Mouse (Mus musculus) common myeloid progenitor, adult 5-6 weeks (primary cell): ENCODE measurements around the gene Rtn4r. TPM values are rescaled to one million over a fixed set of nuclear protein-coding genes. Genes with fewer than 3 reads are reported as not detected.
"Not testable (repeated sequence)": the region's sequence is repeated elsewhere in the genome, so short reads cannot be mapped to it uniquely, and the experiment has no call there.

Experiments
- ATAC-seq: replicated peaks from 2 replicates; pipeline ENCODE4 v1.8.0; 2016; ENCODE audit warnings: low read depth, mild to moderate bottlenecking, moderate TSS enrichment, inconsistent platforms; ENCODE audit not compliant: poor library complexity, severe bottlenecking
- total RNA-seq: library from RNA; stranded (forward); fragments of 200-1000, 187-1606 nt; gene quantifications from 2 replicates; pipeline ENCODE4 v1.2.3, GENCODE M21; 2017

Rtn4r gene
- total RNA-seq, 1 experiment from 2014 or later, result 2.6 TPM

DNA sequence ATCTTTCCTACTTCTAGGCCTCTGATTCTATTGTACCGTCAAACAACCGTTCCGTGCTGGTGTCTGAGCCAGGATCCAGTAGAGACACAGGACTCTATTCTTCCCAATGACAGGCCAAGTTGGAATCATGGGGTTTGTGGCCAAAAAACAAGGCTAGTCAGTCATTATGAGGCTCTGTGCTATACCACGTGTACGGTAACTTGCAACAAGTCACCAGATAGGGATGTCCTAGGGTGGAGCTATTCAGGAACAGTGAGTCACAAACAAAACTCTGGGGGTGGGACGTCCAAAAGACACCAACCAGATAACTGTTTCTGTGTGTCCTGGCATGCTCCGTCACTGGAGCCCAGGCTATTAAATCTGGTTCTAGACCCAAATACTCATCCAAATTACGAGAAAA lies 55.3 kb downstream of the Rtn4r start:
- ATAC-seq, result no peak

DNA sequence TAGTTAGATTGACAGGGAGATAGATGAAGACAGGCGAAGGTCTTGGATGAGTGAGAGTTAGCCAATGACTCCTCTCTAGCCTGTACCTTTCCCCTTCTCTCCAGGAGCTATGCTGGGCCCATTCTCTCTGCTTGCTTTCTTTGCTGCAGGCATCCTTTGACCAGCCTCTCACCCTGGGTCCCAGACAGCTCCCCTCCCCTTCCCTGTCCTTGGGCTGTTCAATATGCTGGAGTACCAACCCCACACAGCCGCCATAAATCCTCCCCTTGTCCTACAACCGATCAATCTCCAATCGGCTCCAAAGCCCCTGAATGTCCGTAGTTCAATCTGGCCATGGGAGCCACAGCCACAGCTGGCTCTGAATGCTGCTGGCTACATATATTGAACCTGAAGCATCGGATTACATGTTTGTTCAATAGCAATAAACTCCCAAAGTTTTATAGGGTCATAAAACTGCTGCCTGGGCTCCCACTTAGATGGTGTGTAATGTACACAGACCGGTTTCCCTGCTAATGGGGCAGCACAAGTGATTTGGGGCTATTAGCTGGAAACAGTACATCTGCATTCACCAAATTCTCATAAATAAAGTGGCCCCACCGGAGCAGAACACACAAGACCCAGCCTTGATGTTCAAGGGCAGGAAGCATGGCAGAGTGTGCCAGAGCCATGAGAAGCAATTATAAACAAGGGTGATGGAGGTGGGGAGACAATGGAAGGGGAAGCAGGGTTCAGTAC lies 58.4 kb downstream of the Rtn4r start:
- ATAC-seq, result no peak

DNA sequence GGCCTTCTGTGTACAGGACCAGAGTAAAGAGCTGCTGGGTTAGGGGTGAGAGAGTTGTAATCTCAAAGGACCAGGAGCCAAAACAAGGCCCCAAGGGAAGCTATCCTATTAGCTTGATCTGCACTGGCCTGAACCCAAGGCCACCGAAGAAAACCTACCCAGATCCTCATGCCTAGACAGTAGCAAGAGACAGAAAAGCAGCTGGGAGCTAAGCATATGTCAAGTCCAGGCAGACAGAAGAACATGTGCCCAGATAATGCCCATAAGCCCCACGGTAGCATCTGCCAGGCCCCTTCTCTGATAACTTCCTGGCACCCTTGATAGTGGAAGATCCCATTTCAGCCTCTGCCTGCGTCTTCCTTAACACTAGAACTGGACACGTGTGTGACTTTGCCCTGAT lies 59.4 kb downstream of the Rtn4r start:
- ATAC-seq, result no peak

DNA sequence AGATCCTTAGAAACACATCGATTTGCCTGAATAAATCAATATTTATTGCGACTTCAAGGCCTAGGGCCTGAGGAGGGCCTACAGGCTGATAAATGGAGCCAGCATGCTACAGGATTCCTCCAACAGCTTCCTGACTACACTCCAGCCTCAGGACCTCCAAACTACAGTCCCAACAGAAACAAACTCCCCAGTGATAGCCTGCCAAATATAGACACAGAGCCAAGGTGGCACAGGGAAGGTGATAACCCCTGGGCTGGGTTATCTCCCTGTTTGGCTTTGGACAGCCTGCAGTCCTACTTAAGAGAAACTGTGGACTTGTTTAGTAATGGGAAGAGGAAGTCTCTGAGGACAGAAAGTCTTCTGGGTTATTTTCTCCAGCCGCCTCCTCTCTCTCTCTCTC lies 59.8 kb downstream of the Rtn4r start:
- no peak for ATAC-seq

DNA sequence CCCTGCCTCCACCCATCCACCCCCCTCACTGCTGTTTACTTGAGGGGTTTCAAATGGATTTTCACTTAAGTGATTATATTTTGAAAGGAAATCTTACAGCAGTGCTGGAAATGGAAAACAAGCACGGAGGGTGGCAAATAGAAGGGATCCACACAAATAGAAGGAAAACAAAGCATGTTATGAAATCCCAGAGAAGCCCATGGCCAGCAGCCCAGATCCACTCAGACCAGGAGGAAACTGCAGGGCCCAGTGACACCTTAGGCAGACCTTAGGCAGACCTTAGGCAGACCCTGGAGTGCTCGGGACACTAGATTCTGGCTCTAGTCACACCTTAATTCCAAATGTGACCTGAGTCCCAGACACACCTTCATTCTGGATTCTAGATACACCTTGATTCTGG lies 63.6 kb downstream of the Rtn4r start:
- no peak for ATAC-seq

DNA sequence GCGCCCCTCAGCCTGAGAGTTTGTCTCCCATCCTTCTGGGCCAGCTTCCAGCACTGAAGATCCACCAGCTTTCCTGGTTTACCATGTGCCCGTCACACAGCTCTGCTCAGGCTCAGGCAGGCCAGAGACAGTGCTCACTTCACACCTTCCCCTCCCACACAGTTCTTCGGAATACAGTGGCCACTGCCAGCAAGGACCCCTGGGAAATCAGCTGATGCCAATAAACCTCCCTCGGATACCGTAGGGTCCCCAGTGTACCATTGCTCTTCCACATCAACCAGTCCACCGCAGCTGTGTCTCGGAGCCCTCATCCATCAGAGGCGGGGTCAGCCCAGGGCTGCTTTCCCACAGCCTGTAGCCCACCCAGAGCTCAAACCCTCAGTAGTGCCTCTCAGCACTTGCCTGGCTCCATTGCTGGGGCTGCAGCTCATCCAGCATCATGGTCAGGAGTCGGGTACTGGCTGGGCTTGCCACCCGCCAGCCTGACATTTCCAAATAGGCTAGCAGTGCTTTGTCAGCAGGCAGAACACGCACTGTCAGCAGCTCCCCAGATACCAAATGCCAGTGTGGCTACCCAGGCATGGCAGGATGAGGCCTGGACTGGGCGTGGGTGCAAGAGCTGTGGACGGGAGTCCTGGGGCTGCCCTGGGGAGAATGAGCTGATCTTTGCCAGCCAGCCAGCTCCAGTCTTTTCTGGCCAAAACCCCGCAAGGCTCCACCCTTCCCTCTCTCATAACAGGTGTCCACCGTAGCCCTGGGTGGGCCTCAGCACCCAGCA lies 67.0 kb downstream of the Rtn4r start:
- no peak for ATAC-seq

DNA sequence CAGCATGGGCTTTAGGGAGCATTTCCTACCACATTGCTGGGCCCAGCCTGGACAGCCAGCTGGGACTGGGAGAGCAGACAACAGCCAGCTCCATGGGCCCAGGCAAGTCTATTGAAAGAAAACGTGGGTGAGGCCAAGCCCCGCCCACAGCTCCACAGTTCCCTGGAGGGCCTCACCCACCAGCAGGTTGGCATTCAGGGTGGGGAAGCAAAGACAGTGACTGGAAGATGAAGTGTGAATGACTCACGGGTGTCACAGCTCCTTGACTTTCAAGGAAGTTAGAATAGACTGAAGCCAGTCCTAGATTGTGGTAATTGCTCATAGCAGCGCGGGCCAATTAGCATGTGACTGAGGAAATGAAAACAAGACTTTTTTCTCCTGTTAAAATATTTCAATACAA lies 67.6 kb downstream of the Rtn4r start:
- ATAC-seq, result peak; percentile 80

DNA sequence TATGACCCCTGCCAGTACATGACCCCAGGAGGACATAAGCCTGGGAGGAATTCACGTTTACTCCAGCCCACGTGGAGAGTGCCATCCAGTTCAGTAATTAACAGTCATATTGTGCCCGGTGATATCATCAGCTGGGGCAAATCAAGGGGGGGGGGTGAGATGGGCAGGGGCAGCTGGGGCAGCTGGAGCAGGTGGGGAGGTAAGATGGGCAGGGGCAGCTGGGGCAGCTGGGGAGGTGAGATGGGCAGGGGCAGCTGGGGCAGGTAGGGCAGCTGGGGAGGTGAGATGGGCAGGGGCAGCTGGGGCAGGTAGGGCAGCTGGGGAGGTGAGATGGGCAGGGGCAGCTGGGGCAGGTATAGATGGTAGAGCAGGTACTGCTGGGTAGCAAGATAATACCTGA lies 68.1 kb downstream of the Rtn4r start:
- not testable (repeated sequence) for ATAC-seq

DNA sequence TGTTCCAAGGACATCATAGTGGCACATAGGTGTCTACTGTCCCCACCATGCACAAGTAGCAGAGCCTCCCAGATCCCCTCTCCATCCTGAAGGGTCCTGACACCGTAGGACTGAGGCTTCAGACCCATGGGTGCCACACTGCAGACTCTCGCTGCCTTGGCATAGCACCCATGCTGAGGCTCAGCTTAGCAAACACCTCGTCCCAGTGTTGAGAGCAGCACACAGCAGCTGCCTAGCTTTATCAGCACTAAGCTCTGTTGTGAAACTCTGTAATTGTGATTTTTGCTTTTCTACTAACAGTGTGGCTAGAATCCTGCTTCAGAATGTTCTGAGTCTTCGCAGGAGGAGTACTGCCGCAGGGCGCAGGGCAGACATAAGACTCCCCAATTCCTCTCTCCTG lies 70.4 kb downstream of the Rtn4r start:
- ATAC-seq, result no peak

DNA sequence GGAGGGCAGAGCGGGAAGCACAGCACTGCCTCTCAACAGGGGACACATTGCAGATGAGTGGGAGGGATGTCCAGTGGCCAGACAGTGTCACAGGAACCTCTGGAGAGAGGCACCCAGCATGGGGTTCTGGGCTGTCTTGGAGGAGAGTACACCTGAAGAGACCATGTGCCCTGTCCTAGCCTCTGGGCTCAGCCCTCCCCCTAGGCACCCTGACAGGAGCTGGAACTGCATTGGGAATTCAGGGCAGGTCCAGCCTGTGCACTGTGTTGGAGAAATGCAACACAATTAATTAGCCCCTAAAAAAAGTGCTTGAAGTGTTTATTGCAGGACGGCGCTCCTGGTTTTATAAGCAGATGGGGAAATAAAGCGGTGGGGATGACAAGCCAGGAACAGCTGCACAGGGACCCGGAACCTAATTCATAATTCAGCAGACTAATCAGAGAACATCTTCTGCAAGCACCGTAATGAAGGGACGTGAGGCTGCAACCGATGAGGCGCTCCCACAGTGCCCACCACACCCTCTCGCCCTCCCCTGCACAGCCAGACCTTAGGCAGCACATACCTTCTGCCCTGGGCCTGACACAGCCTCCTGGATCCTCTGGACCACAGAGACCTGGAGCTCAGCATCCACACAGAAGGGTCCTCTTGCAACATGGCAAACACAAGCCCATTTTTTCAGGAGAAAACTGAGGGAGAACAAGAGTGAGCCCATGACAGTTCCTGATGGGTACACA lies 71.1 kb downstream of the Rtn4r start:
- no peak for ATAC-seq

DNA sequence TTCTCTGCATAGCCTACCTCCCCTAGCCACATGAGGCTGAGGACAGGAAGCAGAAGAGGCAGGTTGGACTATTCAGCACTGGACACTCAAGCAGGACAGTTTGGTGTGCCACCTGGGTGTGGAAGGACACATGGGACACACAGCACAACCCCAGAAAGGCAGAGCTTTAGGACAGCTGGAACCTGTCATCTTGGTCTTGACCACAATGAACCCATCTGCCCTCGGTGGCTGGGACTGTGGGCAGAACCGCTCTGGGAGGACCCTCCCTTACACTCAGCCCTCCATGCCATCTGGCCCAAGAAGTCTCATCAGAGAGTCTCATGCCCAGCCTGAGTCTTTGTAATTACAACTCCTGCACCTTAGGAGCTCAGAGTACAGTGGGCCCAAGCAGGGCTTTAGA lies 72.6 kb downstream of the Rtn4r start:
- no peak for ATAC-seq

DNA sequence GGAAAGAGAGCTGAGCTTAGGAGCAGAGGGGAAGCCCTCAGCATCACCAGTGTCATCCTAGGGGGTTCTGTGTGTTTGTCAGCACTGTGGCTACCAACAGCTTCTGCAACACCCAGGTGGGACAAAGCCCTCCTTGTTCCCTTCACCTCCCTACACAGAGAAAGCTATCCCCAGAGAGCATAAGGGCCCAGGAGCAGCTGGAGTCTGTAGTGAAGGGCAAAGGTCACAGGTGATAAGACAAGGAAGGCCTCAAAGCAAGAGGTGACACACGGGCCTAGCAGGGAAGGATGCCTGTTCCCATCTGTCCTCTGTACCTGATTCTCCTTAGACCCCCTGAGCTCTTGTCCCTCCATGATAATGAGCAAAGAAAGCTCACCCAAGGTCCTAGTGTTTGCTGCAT lies 74.2 kb downstream of the Rtn4r start:
- ATAC-seq, result no peak

Other genes starting within 250 kb of the Rtn4r start
- gene Gm20518, start 236.0 kb upstream of the Rtn4r start, total RNA-seq, result 1.1 TPM in 1 of 2 replicates, not detected in the other
- not detected in 2 replicates for gene Tssk1, start 233.4 kb upstream of the Rtn4r start, total RNA-seq
- gene Dgcr2, start 229.1 kb upstream of the Rtn4r start, total RNA-seq, result 29.4 and 43.8 TPM in 2 replicates
- not detected in 2 replicates for gene Tssk2, start 229.0 kb upstream of the Rtn4r start, total RNA-seq
- gene Ess2, start 216.3 kb upstream of the Rtn4r start, total RNA-seq, result 14.4 and 37.0 TPM in 2 replicates
- gene Gsc2, start 212.6 kb upstream of the Rtn4r start, total RNA-seq, result not detected in 2 replicates
- gene Slc25a1, start 199.4 kb upstream of the Rtn4r start, total RNA-seq, result 58.6 and 63.7 TPM in 2 replicates
- not detected in 2 replicates for gene Vpreb2, start 147.2 kb upstream of the Rtn4r start, total RNA-seq
- 17.8 and 20.9 TPM in 2 replicates for gene Dgcr6, start 74.8 kb upstream of the Rtn4r start, total RNA-seq
- gene Prodh, start 37.4 kb upstream of the Rtn4r start, total RNA-seq, result 48.6 and 59.7 TPM in 2 replicates
- not detected in 2 replicates for gene Ccdc188, start 90.2 kb downstream of the Rtn4r start, total RNA-seq
- 3.6 and 10.1 TPM in 2 replicates for gene Zdhhc8, start 107.5 kb downstream of the Rtn4r start, total RNA-seq
- gene Trmt2a, start 121.0 kb downstream of the Rtn4r start, total RNA-seq, result 86.6 and 110 TPM in 2 replicates
- gene Ranbp1, start 121.1 kb downstream of the Rtn4r start, total RNA-seq, result 518 and 584 TPM in 2 replicates
- not detected in 2 replicates for gene Gm49776, start 130.7 kb downstream of the Rtn4r start, total RNA-seq
- 60.0 and 60.6 TPM in 2 replicates for gene Dgcr8, start 161.6 kb downstream of the Rtn4r start, total RNA-seq
- 7.9 and 14.9 TPM in 2 replicates for gene Tango2, start 220.5 kb downstream of the Rtn4r start, total RNA-seq
- gene Arvcf, start 220.5 kb downstream of the Rtn4r start, total RNA-seq, result 24.4 and 28.5 TPM in 2 replicates